Mouse (Mus musculus): ENCODE measurements around the gene Asb5. TPM values are rescaled to one million over a fixed set of nuclear protein-coding genes. Genes with fewer than 3 reads are reported as not detected.

Asb5 gene
- total and polyA plus RNA-seq, 3 experiments = not detected

GRCm38 (mm10) chr8:54541331-54541730 lies 12.0 kb downstream of the Asb5 start:
- Histone ChIP-seq H3K79me2 (replicated peaks; ENCODE audit: control insufficient read depth, extremely low read depth, insufficient read depth, poor library complexity, severe bottlenecking) (no peaks in the 10 kb centered on the region), H3K9me3 (replicated peaks; ENCODE audit: low read length) (no peaks in the 10 kb centered on the region), H3K27ac (ENCODE audit: insufficient read depth, low read depth) (no peak overlapping the region), H3K4me3 (replicated peaks in 1 of 3; ENCODE audit: low read depth in 2 of 3, low read length in 2 of 3, poor library complexity in 1 of 3) (no peak overlapping the region), H3K36me3 (replicated peaks in 1 of 2; ENCODE audit: control insufficient read depth in 1 of 2, insufficient read depth in 1 of 2, low read length in 1 of 2) (no peaks in the 10 kb centered on the region), H3K9ac (ENCODE audit: insufficient read depth, low read depth) (no peak overlapping the region), H3K4me2 (ENCODE audit: insufficient read depth, low read depth, poor library complexity, severe bottlenecking) (no peak overlapping the region), H3K27me3 (replicated peaks) (no peaks in the 10 kb centered on the region), H3K4me1 (ENCODE audit: control insufficient read depth in 1 of 2, insufficient read depth in 2 of 2) (no peaks in the 10 kb centered on the region)
- in situ Hi-C loops (cut with MboI; ENCODE audit: low pct_ligation_motif_present, low pct_unique_long_range_greater_than_20kb, low sequenced_read_pairs) = no loop called here
- dilution Hi-C loops (cut with MboI; ENCODE audit: extremely low pct_ligation_motif_present, extremely low pct_unique_long_range_greater_than_20kb, low sequenced_read_pairs) = no loop called here
- TF ChIP-seq ZMIZ1 (IDR thresholded peaks at IDR 0.05; ENCODE audit: low read depth, low read length) (no peak), ETS1 (conservative IDR thresholded peaks at IDR 0.05; ENCODE audit: low read depth, low read length) (no peak), PAX5 (IDR thresholded peaks at IDR 0.05; ENCODE audit: low read length) (no peak), POLR2A (IDR thresholded peaks at IDR 0.05; ENCODE audit: low read depth, low read length) (no peak), SIN3A (IDR thresholded peaks at IDR 0.05; ENCODE audit: low read length) (no peak), EP300 (IDR thresholded peaks at IDR 0.05; ENCODE audit: low read length) (no peak), ZNF384 (IDR thresholded peaks at IDR 0.05; ENCODE audit: low read depth, low read length) (no peak), BHLHE40 (IDR thresholded peaks at IDR 0.05; ENCODE audit: low read depth, low read length) (no peak), RCOR1 (conservative IDR thresholded peaks at IDR 0.05; ENCODE audit: low read depth, low read length) (no peak), MAFK (IDR thresholded peaks at IDR 0.05; ENCODE audit: insufficient replicate concordance, low read length) (no peak), USF2 (conservative IDR thresholded peaks at IDR 0.05; ENCODE audit: low read depth, low read length) (no peak), HCFC1 (IDR thresholded peaks at IDR 0.05; ENCODE audit: low read depth, low read length) (no peak), TBP (conservative IDR thresholded peaks at IDR 0.05; ENCODE audit: low read depth, low read length) (no peak), MEF2A (IDR thresholded peaks at IDR 0.05; ENCODE audit: borderline replicate concordance, low read depth, low read length) (no peak), E2F4 (IDR thresholded peaks at IDR 0.05; ENCODE audit: insufficient replicate concordance, low read depth, low read length) (no peak)
- no peak for DNase-seq (ENCODE audit: extremely low read depth)

GRCm38 (mm10) chr8:54548383-54548782 lies 19.0 kb downstream of the Asb5 start:
- Histone ChIP-seq H3K4me1 (ENCODE audit: control insufficient read depth in 1 of 2, insufficient read depth in 2 of 2) (no peaks in the 10 kb centered on the region), H3K4me2 (ENCODE audit: insufficient read depth, low read depth, poor library complexity, severe bottlenecking) (no peak overlapping the region), H3K9me3 (replicated peaks; ENCODE audit: low read length) (no peaks in the 10 kb centered on the region), H3K4me3 (replicated peaks in 1 of 3; ENCODE audit: low read depth in 2 of 3, low read length in 2 of 3, poor library complexity in 1 of 3) (no peak overlapping the region), H3K27me3 (replicated peaks) (no peaks in the 10 kb centered on the region), H3K36me3 (replicated peaks in 1 of 2; ENCODE audit: control insufficient read depth in 1 of 2, insufficient read depth in 1 of 2, low read length in 1 of 2) (no peaks in the 10 kb centered on the region), H3K9ac (ENCODE audit: insufficient read depth, low read depth) (no peak overlapping the region), H3K27ac (ENCODE audit: insufficient read depth, low read depth) (no peak overlapping the region), H3K79me2 (replicated peaks; ENCODE audit: control insufficient read depth, extremely low read depth, insufficient read depth, poor library complexity, severe bottlenecking) (no peaks in the 10 kb centered on the region)
- DNase-seq (ENCODE audit: extremely low read depth) = no peak
- in situ Hi-C loops (cut with MboI; ENCODE audit: low pct_ligation_motif_present, low pct_unique_long_range_greater_than_20kb, low sequenced_read_pairs) (no loop called here), dilution Hi-C loops (cut with MboI; ENCODE audit: extremely low pct_ligation_motif_present, extremely low pct_unique_long_range_greater_than_20kb, low sequenced_read_pairs) (no loop called here)
- no peak for TF ChIP-seq MAFK (IDR thresholded peaks at IDR 0.05; ENCODE audit: insufficient replicate concordance, low read length)
- TF ChIP-seq NRF1 (IDR thresholded peaks at IDR 0.05; ENCODE audit: low read depth, low read length) = no peak
- TF ChIP-seq POLR2A (IDR thresholded peaks at IDR 0.05; ENCODE audit: low read depth, low read length) = no peak
- no peak for TF ChIP-seq IRF4 (IDR thresholded peaks at IDR 0.05; ENCODE audit: low read depth, low read length)
- no peak for TF ChIP-seq KAT2A (IDR thresholded peaks at IDR 0.05; ENCODE audit: insufficient replicate concordance, low read length)
- no peak for TF ChIP-seq SMC3 (IDR thresholded peaks at IDR 0.05; ENCODE audit: low read depth, low read length)
- no peak for TF ChIP-seq MEF2A (IDR thresholded peaks at IDR 0.05; ENCODE audit: borderline replicate concordance, low read depth, low read length)
- TF ChIP-seq GABPA (IDR thresholded peaks at IDR 0.05; ENCODE audit: insufficient replicate concordance, low read depth, low read length) = no peak
- no peak for TF ChIP-seq ZKSCAN1 (IDR thresholded peaks at IDR 0.05; ENCODE audit: borderline replicate concordance, low read depth, low read length)
- no peak for TF ChIP-seq BHLHE40 (IDR thresholded peaks at IDR 0.05; ENCODE audit: low read depth, low read length)
- no peak for TF ChIP-seq HCFC1 (IDR thresholded peaks at IDR 0.05; ENCODE audit: low read depth, low read length)
- TF ChIP-seq RAD21 (IDR thresholded peaks at IDR 0.05; ENCODE audit: low read depth, low read length) = no peak
- TF ChIP-seq MYC (IDR thresholded peaks at IDR 0.05; ENCODE audit: low read depth, low read length) = no peak
- TF ChIP-seq MAZ (IDR thresholded peaks at IDR 0.05; ENCODE audit: low read depth, low read length) = no peak

Measured in CH12.LX (cell line).